Mouse (Mus musculus) heart, embryonic 14.5 days (tissue): ENCODE results near the gene Cdca4. TPM values are rescaled to one million over a fixed set of nuclear protein-coding genes. Genes with fewer than 3 reads are reported as not detected.
"Not testable (repeated sequence)": the region's sequence is repeated elsewhere in the genome, so short reads cannot be mapped to it uniquely, and the experiment has no call there.

Source experiments
- ATAC-seq: fragments of 200-750 bp; cut with Nextera tagmentation; 2 replicates; pipeline ENCODE4 v1.8.0; 2017; ENCODE audit warnings: low read depth, moderate TSS enrichment; ENCODE audit not compliant: insufficient number of reproducible peaks, insufficient read depth, low FRiP score
- H3K27ac ChIP-seq, 2 experiments: fragments of 200-500 bp in 1 of 2; fragments of 300-500 bp in 1 of 2; sonication (generic) in 1 of 2; replicated peaks in 1 of 2; 2 replicates each; pipeline ENCODE4 v1.5.1; 2012 to 2014; ENCODE audit warnings: low read depth in 2 of 2, low read length in 2 of 2, control low read depth in 1 of 2, mild to moderate bottlenecking in 1 of 2, mixed read lengths in 1 of 2; ENCODE audit not compliant: control insufficient read depth in 1 of 2, insufficient read depth in 1 of 2
- H3K27me3 ChIP-seq: fragments of 300-500 bp; sonication (generic); 2 replicates; pipeline ENCODE4 v1.6.1; 2014; ENCODE audit warnings: mild to moderate bottlenecking, low read length, control low read depth; ENCODE audit not compliant: control insufficient read depth, insufficient read depth
- H3K36me3 ChIP-seq: fragments of 300-500 bp; sonication (generic); 2 replicates; pipeline ENCODE4 v1.6.1; 2014; ENCODE audit warnings: mild to moderate bottlenecking, control low read depth, low read length, mixed read lengths; ENCODE audit not compliant: control insufficient read depth, insufficient read depth
- H3K4me1 ChIP-seq, 2 experiments: fragments of 200-500 bp in 1 of 2; fragments of 300-500 bp in 1 of 2; sonication (generic) in 1 of 2; 2 replicates each; pipeline ENCODE4 v1.6.1; 2012 to 2014; ENCODE audit warnings: low read length in 2 of 2, control low read depth in 1 of 2, mixed read lengths in 1 of 2; ENCODE audit not compliant: control insufficient read depth in 2 of 2, insufficient read depth in 2 of 2
- H3K4me2 ChIP-seq: fragments of 300-500 bp; sonication (generic); 2 replicates; pipeline ENCODE4 v1.6.1; 2014; ENCODE audit warnings: mild to moderate bottlenecking, low read length
- H3K4me3 ChIP-seq, 2 experiments: fragments of 200-500 bp in 1 of 2; fragments of 300-500 bp in 1 of 2; sonication (generic) in 1 of 2; 2 replicates each; pipeline ENCODE4 v1.5.1; 2012 to 2014; ENCODE audit warnings: low read length in 2 of 2, mild to moderate bottlenecking in 2 of 2, control low read depth in 1 of 2, low read depth in 1 of 2, moderate library complexity in 1 of 2; ENCODE audit not compliant: control insufficient read depth in 1 of 2, insufficient read depth in 1 of 2
- H3K9ac ChIP-seq: fragments of 300-500 bp; sonication (generic); 2 replicates; pipeline ENCODE4 v1.6.1; 2014; ENCODE audit warnings: mild to moderate bottlenecking, low read length
- H3K9me3 ChIP-seq: fragments of 300-500 bp; sonication (generic); 2 replicates; pipeline ENCODE4 v1.6.1; 2016; ENCODE audit warnings: low read length, control low read depth; ENCODE audit not compliant: control insufficient read depth
- WGBS: fragments of 180-500 bp; shearing (Covaris S2); extraction: QIAGEN DNeasy Blood & Tissue Kit; methylation state at CpG from one replicate; pipeline ENCODE4 v1.1.7; 2014; 5-methylcytosine and 5-hydroxymethylcytosine counted together
- polyA plus RNA-seq: library from polyadenylated mRNA; unstranded; fragments of >200 nt; fragmentation: Nextera tagmentation; extraction: Ambion mirVana; gene quantifications from 2 replicates; pipeline ENCODE4 v1.2.1, GENCODE M21; 2014

Cdca4 gene
- polyA plus RNA-seq, 1 experiment from 2014 or later: 42.0 TPM

DNA sequence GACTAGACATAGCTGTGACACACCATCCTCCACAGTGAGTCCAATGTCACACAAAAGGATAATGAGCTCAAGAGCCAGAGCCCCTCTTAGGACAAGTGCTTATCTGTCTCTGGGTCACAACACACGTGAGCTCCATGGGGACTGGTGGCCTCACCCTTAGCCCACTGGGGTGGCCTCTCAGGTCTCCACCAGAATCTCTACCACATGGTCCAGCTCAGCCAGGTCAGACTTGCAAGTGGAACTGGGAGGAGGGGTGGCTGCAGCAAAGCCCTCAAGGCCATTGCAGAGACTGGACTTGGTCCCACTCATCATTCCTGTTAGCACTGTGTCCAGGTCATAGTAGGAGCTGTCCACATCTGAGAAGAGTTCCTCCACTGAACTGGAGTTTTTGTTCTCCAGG, 8.0 kb downstream of the Cdca4 start:
- H3K36me3 ChIP-seq: peaks cover 81% of the 10 kb centered on the region
- ATAC-seq: 0 out of 2 replicates have a peak, but pooled peaks have one; percentile 45
- WGBS: 17% methylated on average over 1 of the region's 1 CpGs
- peak overlapping the region; percentile 39; the same call in 1 of the 2 replicates for H3K4me2 ChIP-seq
- H3K27ac ChIP-seq: peak overlapping the region; percentile 54 to 75; a peak in 3 of 4 replicates
- H3K4me1 ChIP-seq: peaks cover 22 to 44% of the 10 kb centered on the region in 2 experiments
- H3K9ac ChIP-seq: peak overlapping the region; percentile 34; the same call in 1 of the 2 replicates
- H3K9me3 ChIP-seq: no peaks in the 10 kb centered on the region
- no peak overlapping the region for H3K4me3 ChIP-seq
- no peaks in the 10 kb centered on the region for H3K27me3 ChIP-seq

DNA sequence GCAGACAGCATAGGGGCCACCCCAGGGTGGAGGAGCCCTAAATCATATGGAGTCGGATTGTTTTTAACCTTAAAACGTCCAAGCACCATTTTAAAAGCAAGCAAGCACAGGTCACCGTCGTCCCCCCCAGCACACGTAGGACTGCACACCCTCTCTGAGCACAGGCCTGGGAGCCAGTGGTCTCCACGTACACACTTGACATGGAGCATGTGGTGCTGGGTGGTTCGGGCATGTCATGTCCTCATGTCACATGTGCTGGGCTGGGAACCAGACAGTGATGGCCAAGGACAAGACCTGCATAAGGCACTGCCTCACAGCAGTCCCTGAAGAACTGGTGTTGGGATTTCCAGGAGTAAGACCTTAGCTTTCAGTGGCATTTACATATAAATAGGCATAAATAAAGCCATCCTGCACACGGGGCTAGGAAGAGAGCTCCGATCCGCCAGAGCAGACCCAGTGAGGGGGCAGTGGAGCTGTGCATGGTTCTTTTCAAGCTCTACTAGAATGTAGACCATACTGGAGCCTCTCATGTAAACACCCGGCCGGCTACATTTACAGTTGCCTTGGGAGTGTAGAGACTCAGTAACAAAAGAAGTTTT, 8.7 kb downstream of the Cdca4 start:
- Histone ChIP-seq H3K4me3 (no peak overlapping the region), H3K27me3 (no peaks in the 10 kb centered on the region), H3K27ac (no peak overlapping the region), H3K4me1 (peaks cover 22 to 44% of the 10 kb centered on the region in 2 experiments), H3K4me2 (no peak overlapping the region), H3K9ac (no peak overlapping the region), H3K36me3 (peaks cover 83% of the 10 kb centered on the region), H3K9me3 (no peaks in the 10 kb centered on the region)
- WGBS: 83% methylated on average over 12 of the region's 12 CpGs
- ATAC-seq: no peak

DNA sequence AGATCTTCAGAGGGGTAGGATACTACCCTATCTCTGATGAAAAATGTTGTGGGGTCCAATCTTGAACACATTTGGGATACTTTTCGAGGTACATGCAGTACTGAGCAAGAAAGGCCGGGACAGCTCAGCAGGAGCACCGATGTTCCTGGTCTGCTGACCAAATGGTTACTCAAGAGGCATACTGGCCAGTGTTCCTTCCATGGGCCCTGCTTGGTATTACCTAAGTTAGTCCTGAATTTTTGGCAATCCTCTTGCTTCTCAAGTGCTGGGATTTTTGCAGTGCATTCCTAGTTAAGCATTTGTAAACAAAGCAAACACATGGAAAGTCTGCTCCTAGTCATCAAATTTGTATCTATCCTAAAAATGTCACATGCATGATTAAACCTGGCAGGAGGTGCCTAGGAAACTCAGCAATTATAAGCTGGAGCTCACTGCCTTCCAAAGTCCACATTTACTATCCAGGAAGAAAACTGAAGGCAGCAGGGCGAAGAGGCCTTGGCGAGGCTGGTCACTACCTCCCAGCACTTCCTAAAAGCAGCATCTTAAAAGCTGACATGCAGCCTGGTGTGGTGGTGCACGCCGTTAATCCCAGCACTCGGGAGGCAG, 10.1 kb downstream of the Cdca4 start:
- peaks cover 83% of the 10 kb centered on the region for H3K36me3 ChIP-seq
- no peak for ATAC-seq
- H3K27ac ChIP-seq: no peak overlapping the region
- no peaks in the 10 kb centered on the region for H3K9me3 ChIP-seq
- H3K4me2 ChIP-seq: no peak overlapping the region
- 87% methylated on average over 8 of the region's 8 CpGs for WGBS
- no peak overlapping the region for H3K4me3 ChIP-seq
- no peaks in the 10 kb centered on the region for H3K27me3 ChIP-seq
- peaks cover 22 to 36% of the 10 kb centered on the region in 2 experiments for H3K4me1 ChIP-seq
- no peak overlapping the region for H3K9ac ChIP-seq

DNA sequence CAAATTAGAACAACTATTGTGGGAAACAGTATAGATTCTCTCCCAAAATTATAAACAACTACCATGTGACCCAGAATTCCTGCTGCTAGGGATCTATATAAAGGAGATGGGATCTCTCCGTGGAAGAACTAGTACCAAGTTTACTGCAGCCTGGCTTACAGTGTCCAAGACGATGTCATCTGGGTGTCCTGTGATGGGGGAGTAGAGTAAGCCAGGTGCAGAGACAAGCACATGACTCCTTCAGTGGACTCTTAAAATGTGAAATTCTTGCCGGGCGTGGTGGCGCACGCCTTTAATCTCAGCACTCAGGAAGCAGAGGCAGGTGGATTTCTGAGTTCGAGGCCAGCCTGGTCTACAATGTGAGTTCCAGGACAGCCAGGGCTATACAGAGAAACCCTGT, 12.4 kb downstream of the Cdca4 start:
- not testable (repeated sequence) for H3K27ac ChIP-seq, H3K9ac ChIP-seq, H3K9me3 ChIP-seq, H3K4me2 ChIP-seq, H3K4me3 ChIP-seq, ATAC-seq, H3K27me3 ChIP-seq
- H3K4me1 ChIP-seq: peaks cover 14 to 23% of the 10 kb centered on the region in 2 experiments
- WGBS: 80% methylated on average over 7 of the region's 7 CpGs
- H3K36me3 ChIP-seq: peaks cover 83% of the 10 kb centered on the region

DNA sequence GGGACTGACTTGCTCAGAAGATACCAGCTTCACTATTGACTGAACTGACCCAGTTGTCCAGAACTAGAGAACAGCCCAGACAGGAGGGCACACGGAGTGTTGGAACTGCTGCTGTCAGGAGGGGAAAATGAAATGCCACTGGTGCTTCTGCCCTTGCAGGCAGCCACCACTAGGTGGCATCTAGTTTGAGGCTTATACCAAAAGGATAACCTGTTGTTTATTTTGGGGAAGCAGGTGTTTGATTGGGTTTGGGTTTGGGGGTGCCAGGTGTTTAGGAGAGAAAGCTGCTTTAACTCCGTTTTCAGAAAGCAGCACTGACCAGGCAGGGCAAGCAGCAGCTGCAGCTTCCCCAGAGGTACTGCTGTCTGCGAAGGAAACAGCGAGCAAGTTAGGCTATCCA, 12.9 kb downstream of the Cdca4 start:
- ATAC-seq: no peak
- Histone ChIP-seq H3K27ac (no peak overlapping the region), H3K9me3 (no peaks in the 10 kb centered on the region), H3K4me2 (no peak overlapping the region), H3K27me3 (no peaks in the 10 kb centered on the region), H3K4me1 (peaks cover 14 to 23% of the 10 kb centered on the region in 2 experiments), H3K36me3 (peaks cover 77% of the 10 kb centered on the region), H3K4me3 (no peak overlapping the region), H3K9ac (peak overlapping the region; percentile 4; the same call in 1 of the 2 replicates)
- WGBS: 57% methylated on average over 4 of the region's 4 CpGs

DNA sequence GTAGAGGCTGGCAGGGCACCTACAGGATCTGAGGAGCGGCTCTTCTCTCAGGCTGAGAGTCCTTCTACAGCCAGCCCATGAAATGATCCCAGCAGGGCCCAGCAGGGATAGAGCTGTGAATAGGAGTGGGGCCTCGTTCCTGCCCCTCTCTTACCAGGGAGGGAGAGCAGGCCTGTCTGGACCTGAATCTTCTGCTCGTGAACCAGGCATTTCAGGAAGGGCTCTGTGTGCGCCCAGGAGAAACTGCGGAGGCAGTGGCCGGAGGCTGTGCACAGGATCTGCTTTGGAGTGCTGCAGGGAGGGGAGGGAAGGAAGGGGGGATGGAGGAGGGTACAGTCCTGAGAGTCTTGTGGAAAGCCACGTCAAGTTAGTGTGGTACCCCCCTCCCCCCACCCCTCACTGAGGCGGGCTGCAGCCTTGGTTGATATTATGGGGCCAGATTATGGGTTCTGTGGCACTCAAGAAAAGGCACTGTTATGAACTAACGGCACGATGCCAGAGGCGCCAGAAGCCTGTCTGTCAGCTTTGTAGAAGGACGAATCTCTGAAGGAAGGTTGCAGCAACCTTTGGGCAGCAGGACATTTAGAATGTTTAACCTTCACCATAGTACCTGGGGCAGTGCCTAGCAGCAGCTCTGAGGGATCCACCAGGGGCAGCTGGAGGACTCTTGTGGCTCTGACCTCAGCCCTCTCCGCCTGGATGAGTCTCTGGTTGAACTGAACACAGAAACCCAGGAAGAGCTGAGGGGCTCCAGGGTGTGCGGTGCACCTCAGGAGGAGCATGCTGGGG, 14.3 kb downstream of the Cdca4 start:
- Histone ChIP-seq H3K4me1 (peaks cover 21 to 26% of the 10 kb centered on the region in 2 experiments), H3K4me3 (no peak overlapping the region), H3K27ac (no peak overlapping the region), H3K4me2 (no peak overlapping the region), H3K9ac (no peak overlapping the region), H3K36me3 (peaks cover 64% of the 10 kb centered on the region), H3K27me3 (no peaks in the 10 kb centered on the region), H3K9me3 (no peaks in the 10 kb centered on the region)
- no peak for ATAC-seq
- 70% methylated on average over 14 of the region's 14 CpGs for WGBS

DNA sequence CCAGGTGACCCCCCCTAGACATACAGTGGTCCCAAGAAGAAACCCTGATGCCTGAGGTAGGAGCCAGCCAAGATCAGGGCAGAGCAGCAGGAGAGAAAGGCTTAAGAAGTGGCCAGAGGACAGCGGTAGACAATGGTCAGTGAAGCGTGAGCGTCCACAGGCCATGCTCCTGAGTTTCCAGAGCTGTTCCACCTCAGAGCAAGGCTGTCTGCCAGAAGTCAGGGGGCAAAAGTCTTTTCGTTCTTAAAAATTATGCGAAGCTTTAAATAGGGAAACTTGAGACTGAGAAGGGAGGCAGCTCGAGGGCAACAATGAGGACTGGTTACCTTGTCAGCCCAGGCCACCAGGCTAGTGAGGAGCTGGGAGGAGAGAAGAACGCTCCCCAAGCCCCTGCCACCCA, 15.9 kb downstream of the Cdca4 start:
- 95% methylated on average over 7 of the region's 7 CpGs for WGBS
- ATAC-seq: no peak
- Histone ChIP-seq H3K4me2 (no peak overlapping the region), H3K27ac (no peak overlapping the region), H3K9ac (no peak overlapping the region), H3K4me1 (peaks cover 27 to 35% of the 10 kb centered on the region in 2 experiments), H3K27me3 (no peaks in the 10 kb centered on the region), H3K36me3 (peaks cover 49% of the 10 kb centered on the region), H3K4me3 (no peak overlapping the region), H3K9me3 (no peaks in the 10 kb centered on the region)
